Comparison of ENCODE assay signal across 9 mouse cellular contexts in the genomic region with DNA sequence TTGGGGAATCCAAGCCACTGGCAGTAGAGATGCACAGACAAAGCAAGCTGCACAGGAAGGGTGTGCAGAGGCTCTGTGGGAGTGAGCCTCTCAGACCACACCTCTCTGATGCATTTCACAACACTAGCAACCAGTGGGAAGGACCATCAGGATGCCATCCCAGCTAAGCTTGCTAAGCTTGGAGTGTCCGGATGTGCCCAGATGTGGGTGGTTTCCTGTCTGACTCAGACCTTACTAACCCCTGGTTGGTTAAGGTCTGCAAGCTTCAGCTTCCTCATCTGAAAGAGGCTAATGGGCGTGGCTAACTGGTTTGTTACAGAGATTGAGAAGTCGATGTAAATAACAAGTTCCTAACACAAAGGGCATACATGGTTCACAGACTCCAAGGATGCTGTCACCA.
DNase-seq lines count a peak whose midpoint lies in the region; ATAC-seq lines count a peak whose summit lies in the region.
"Had no signal": no experiment of that assay in that cellular context is flagged by ENCODE, and none has a peak within 500 bp of the region (broad histone marks: within the 10 kb centered on the region; RNA-seq: fewer than 3 reads in every experiment).

No protein-coding gene starts in this region.

- no peak overlapping the region for H3K4me2 ChIP-seq in intestine, embryonic 16.5 days (ENCODE audit: low read depth, low read length)

- no peaks in the 10 kb centered on the region for H3K27me3 ChIP-seq in intestine, embryonic 16.5 days (replicated peaks; ENCODE audit: control insufficient read depth, insufficient read depth, low read length)

- H3K4me1 ChIP-seq in intestine, embryonic 16.5 days (ENCODE audit: control insufficient read depth, insufficient read depth, low read length) = peaks cover 15% of the 10 kb centered on the region; the same call in 1 of the 2 replicates

- H3K9ac ChIP-seq in intestine, embryonic 16.5 days (ENCODE audit: low read depth, low read length) = no peak overlapping the region

- no peaks in the 10 kb centered on the region for H3K36me3 ChIP-seq in intestine, embryonic 16.5 days (ENCODE audit: control insufficient read depth, insufficient read depth, low read length)
- H3K36me3 ChIP-seq in macrophage (ENCODE audit: inconsistent target) = no peaks in the 10 kb centered on the region

- H3K4me3 ChIP-seq in intestine, embryonic 16.5 days (ENCODE audit: low read length) = no peak overlapping the region
- H3K4me3 ChIP-seq in macrophage (ENCODE audit: inconsistent target) = no peak overlapping the region

- peaks cover 5% of the 10 kb centered on the region; the same call in 1 of the 2 replicates for H3K9me3 ChIP-seq in intestine, embryonic 16.5 days (ENCODE audit: control insufficient read depth, low read length)

- H3K79me2 ChIP-seq in macrophage (ENCODE audit: inconsistent target) = no peaks in the 10 kb centered on the region

- no peak overlapping the region for H3K27ac ChIP-seq in intestine, embryonic 16.5 days (ENCODE audit: low read length)
- peak overlapping the region; percentile 73 for H3K27ac ChIP-seq in macrophage

- DNase-seq in 416B (ENCODE audit: low read depth) = peak; percentile 99
- DNase-seq in ES-CJ7 (ENCODE audit: low read depth, low spot score) = peak; percentile 82
- no peak for DNase-seq in right cerebral cortex, adult 18-20 months
- no peak for DNase-seq in layer of hippocampus, adult 11-12 months (ENCODE audit: low spot score)
- no peak for DNase-seq in gastrocnemius, postnatal 10 days
- no peak for DNase-seq in frontal cortex, postnatal 10 days (ENCODE audit: low spot score in 2 of 2)
- DNase-seq: adrenal gland, adult 8-10 months had no signal

- 0 out of 2 replicates have a peak, but pooled peaks have one; percentile 32 for ATAC-seq in intestine, embryonic 16.5 days

- 67% methylated on average over 3 of the region's 3 CpGs for WGBS in intestine, embryonic 16.5 days
- 5% methylated on average over 3 of the region's 3 CpGs for WGBS in macrophage (ENCODE audit: missing documents)

Comparison
In these comparisons a context has a peak if more than half of its experiments do, and no peak if none do; other contexts are left out.
1. DNase-seq: peak in 416B (single experiment) and ES-CJ7 (single experiment); none in right cerebral cortex, adult 18-20 months (single experiment), layer of hippocampus, adult 11-12 months (single experiment), gastrocnemius, postnatal 10 days (single experiment) and frontal cortex, postnatal 10 days (0 of 2).